Mouse (Mus musculus) heart, embryonic 12.5 days (tissue): Measurements from ENCODE around the gene Tas2r103. TPM values are rescaled to one million over a fixed set of nuclear protein-coding genes. Genes with fewer than 3 reads are reported as not detected.

Experiments used
- ATAC-seq: fragments of 200-750 bp; cut with Nextera tagmentation; 2 replicates; pipeline ENCODE4 v1.8.0; 2017; ENCODE audit warnings: moderate TSS enrichment, moderate library complexity; ENCODE audit not compliant: insufficient number of reproducible peaks, low FRiP score
- H3K27ac ChIP-seq: fragments of 300-500 bp; sonication (generic); 2 replicates; pipeline ENCODE4 v1.5.1; 2016; ENCODE audit warnings: mild to moderate bottlenecking, moderate library complexity; ENCODE audit not compliant: poor library complexity, severe bottlenecking
- H3K27me3 ChIP-seq: fragments of 300-500 bp; sonication (generic); replicated peaks from 2 replicates; pipeline ENCODE4 v1.6.1; 2016; ENCODE audit warnings: mild to moderate bottlenecking, moderate library complexity
- H3K36me3 ChIP-seq: fragments of 300-500 bp; sonication (generic); 2 replicates; pipeline ENCODE4 v1.6.1; 2016; ENCODE audit warnings: mild to moderate bottlenecking, moderate library complexity
- H3K4me1 ChIP-seq: fragments of 300-500 bp; sonication (generic); replicated peaks from 2 replicates; pipeline ENCODE4 v1.6.1; 2016; ENCODE audit warnings: mild to moderate bottlenecking
- H3K4me2 ChIP-seq: fragments of 300-500 bp; sonication (generic); 2 replicates; pipeline ENCODE4 v1.6.1; 2016; ENCODE audit warnings: mild to moderate bottlenecking, moderate library complexity
- H3K4me3 ChIP-seq: fragments of 300-500 bp; sonication (generic); 2 replicates; pipeline ENCODE4 v1.5.1; 2016; ENCODE audit warnings: mild to moderate bottlenecking
- H3K9ac ChIP-seq: fragments of 300-500 bp; sonication (generic); 2 replicates; pipeline ENCODE4 v1.6.1; 2016; ENCODE audit warnings: mild to moderate bottlenecking, moderate library complexity
- H3K9me3 ChIP-seq: fragments of 300-500 bp; sonication (generic); replicated peaks from 2 replicates; pipeline ENCODE4 v1.6.1; 2016; ENCODE audit warnings: mild to moderate bottlenecking, moderate library complexity
- WGBS: fragments of 180-500 bp; shearing (Covaris S2); methylation state at CpG from one replicate; pipeline ENCODE4 v1.1.7; 2016; 5-methylcytosine and 5-hydroxymethylcytosine counted together
- polyA plus RNA-seq: library from polyadenylated mRNA; unstranded; fragments of >200 nt; fragmentation: Nextera tagmentation; extraction: Ambion mirVana; gene quantifications from 2 replicates; pipeline ENCODE4 v1.2.1, GENCODE M21; 2016

Tas2r103 gene
- not detected in 2 replicates for polyA plus RNA-seq

- 60% methylated on average over 2 of the region's 2 CpGs for WGBS
- no peaks in the 10 kb centered on the region for H3K9me3 ChIP-seq
- ATAC-seq = no peak
- no peaks in the 10 kb centered on the region for H3K4me1 ChIP-seq
- H3K4me3 ChIP-seq = no peak within 1 kb of the TSS
- no peak within 1 kb of the TSS for H3K4me2 ChIP-seq
- no peak within 1 kb of the TSS for H3K9ac ChIP-seq
- H3K36me3 ChIP-seq = no peaks in the 10 kb centered on the region
- no peak within 1 kb of the TSS for H3K27ac ChIP-seq
- H3K27me3 ChIP-seq = no peaks in the 10 kb centered on the region
Observed at GRCm38 (mm10) chr6:133037001-133037400, at the start of gene Tas2r103. TSS of gene Tas2r103 (minus strand) at chr6:133037101.

GRCm38 (mm10) chr6:133055716-133056115 lies 18.8 kb upstream of the Tas2r103 start, which contains the start of gene Tas2r140:
TSS of gene Tas2r140 (minus strand) at chr6:133055816.
- Histone ChIP-seq H3K36me3 (no peaks in the 10 kb centered on the region), H3K9ac (no peak within 1 kb of the TSS), H3K27ac (no peak within 1 kb of the TSS), H3K4me1 (no peaks in the 10 kb centered on the region), H3K4me3 (no peak within 1 kb of the TSS), H3K9me3 (no peaks in the 10 kb centered on the region), H3K4me2 (no peak within 1 kb of the TSS), H3K27me3 (no peaks in the 10 kb centered on the region)
- ATAC-seq = no peak

Other genes with a start within 250 kb of the Tas2r103 start
- gene Tas2r117, start 234.3 kb downstream of the Tas2r103 start, polyA plus RNA-seq = not detected in 2 replicates
- not detected in 2 replicates for gene Tas2r123, start 190.0 kb downstream of the Tas2r103 start, polyA plus RNA-seq
- not detected in 2 replicates for gene Tas2r116, start 181.7 kb downstream of the Tas2r103 start, polyA plus RNA-seq
- not detected in 2 replicates for gene Tas2r110, start 169.1 kb downstream of the Tas2r103 start, polyA plus RNA-seq
- not detected in 2 replicates for gene Tas2r113, start 144.1 kb downstream of the Tas2r103 start, polyA plus RNA-seq
- gene Tas2r125, start 127.5 kb downstream of the Tas2r103 start, polyA plus RNA-seq = not detected in 2 replicates
- not detected in 2 replicates for gene Tas2r129, start 86.0 kb downstream of the Tas2r103 start, polyA plus RNA-seq
- not detected in 2 replicates for gene Tas2r131, start 79.2 kb downstream of the Tas2r103 start, polyA plus RNA-seq
- gene Tas2r109, start 56.1 kb downstream of the Tas2r103 start, polyA plus RNA-seq = not detected in 2 replicates
- gene Tas2r140, start 18.7 kb upstream of the Tas2r103 start, polyA plus RNA-seq = not detected in 2 replicates
- gene Smim10l1, start 67.8 kb upstream of the Tas2r103 start, polyA plus RNA-seq = 79.3 and 84.2 TPM in 2 replicates